Mouse (Mus musculus) CH12.LX (cell line): ENCODE measurements around the gene Vasp. TPM values are rescaled to one million over a fixed set of nuclear protein-coding genes. Genes with fewer than 3 reads are reported as not detected.

ENCODE experiments used
- DNase-seq: peaks from one replicate; pipeline ENCODE4 v3.0.0-alpha.2; 2013; ENCODE audit errors: extremely low read depth
- H3K27ac ChIP-seq: 2 replicates; pipeline ENCODE4 v1.5.1; 2012; ENCODE audit warnings: low read depth, mild to moderate bottlenecking, control low read depth, moderate library complexity; ENCODE audit not compliant: insufficient read depth
- H3K27me3 ChIP-seq: replicated peaks from 2 replicates; pipeline ENCODE3; 2012; ENCODE audit warnings: inconsistent platforms
- H3K36me3 ChIP-seq, 2 experiments: replicated peaks in 1 of 2; 2 replicates each; pipeline versions ENCODE3 to v1.6.1; 2012; ENCODE audit warnings: inconsistent platforms in 1 of 2, low read length in 1 of 2, mild to moderate bottlenecking in 1 of 2, mixed read lengths in 1 of 2, moderate library complexity in 1 of 2; ENCODE audit not compliant: control insufficient read depth in 1 of 2, insufficient read depth in 1 of 2
- H3K4me1 ChIP-seq, 2 experiments: 2 replicates each; pipeline ENCODE4 v1.6.1; 2012; ENCODE audit warnings: inconsistent platforms in 1 of 2, moderate library complexity in 1 of 2; ENCODE audit not compliant: insufficient read depth in 2 of 2, control insufficient read depth in 1 of 2
- H3K4me2 ChIP-seq: 2 replicates; pipeline ENCODE4 v1.6.1; 2012; ENCODE audit warnings: low read depth, mild to moderate bottlenecking, control low read depth; ENCODE audit not compliant: poor library complexity, insufficient read depth, severe bottlenecking
- H3K4me3 ChIP-seq, 3 experiments: fragments of 150-350 bp in 1 of 3; sonication (generic) in 1 of 3; replicated peaks in 1 of 3; 2 replicates each; pipeline versions ENCODE3 to v1.5.1; 2011 to 2012; ENCODE audit warnings: low read depth in 2 of 3, low read length in 2 of 3, mild to moderate bottlenecking in 2 of 3, moderate library complexity in 2 of 3, control low read depth in 1 of 3, improper control_type of control experiment in 1 of 3, inconsistent platforms in 1 of 3, mixed read lengths in 1 of 3; ENCODE audit not compliant: poor library complexity in 1 of 3
- H3K79me2 ChIP-seq: replicated peaks from 2 replicates; pipeline ENCODE4 v1.6.1; 2012; ENCODE audit warnings: mild to moderate bottlenecking, moderate library complexity; ENCODE audit not compliant: control insufficient read depth, poor library complexity, insufficient read depth, severe bottlenecking; ENCODE audit errors: extremely low read depth
- H3K9ac ChIP-seq: 2 replicates; pipeline ENCODE4 v1.6.1; 2012; ENCODE audit warnings: low read depth, mild to moderate bottlenecking, control low read depth, moderate library complexity; ENCODE audit not compliant: insufficient read depth
- H3K9me3 ChIP-seq: replicated peaks from 2 replicates; pipeline ENCODE3; 2012; ENCODE audit warnings: low read length, inconsistent platforms, mixed read lengths
- BHLHE40 ChIP-seq: IDR thresholded peaks from 2 replicates; pipeline ENCODE4 v1.6.1; 2011; ENCODE audit warnings: mild to moderate bottlenecking, low read depth, low read length, improper control_type of control experiment
- CHD1 ChIP-seq: IDR thresholded peaks from 2 replicates; pipeline ENCODE4 v1.6.1; 2012; ENCODE audit warnings: low read depth, low read length, improper control_type of control experiment, inconsistent platforms
- CHD2 ChIP-seq: IDR thresholded peaks from 2 replicates; pipeline ENCODE4 v1.6.1; 2011; ENCODE audit warnings: low read length, improper control_type of control experiment
- ETS1 ChIP-seq: conservative IDR thresholded peaks from 2 replicates; pipeline ENCODE4 v1.6.1; 2012; ENCODE audit warnings: low read depth, mild to moderate bottlenecking, inconsistent platforms, low read length, improper control_type of control experiment, moderate library complexity
- GABPA ChIP-seq: IDR thresholded peaks from 2 replicates; pipeline ENCODE4 v1.6.1; 2012; ENCODE audit warnings: low read depth, low read length, improper control_type of control experiment, inconsistent platforms; ENCODE audit not compliant: insufficient replicate concordance
- JUN ChIP-seq: IDR thresholded peaks from 2 replicates; pipeline ENCODE4 v1.6.1; 2011; ENCODE audit warnings: low read depth, mild to moderate bottlenecking, low read length, improper control_type of control experiment, moderate library complexity; ENCODE audit not compliant: insufficient read depth
- KAT2A ChIP-seq: IDR thresholded peaks from 2 replicates; pipeline ENCODE4 v1.6.1; 2012; ENCODE audit warnings: low read length, improper control_type of control experiment, inconsistent platforms; ENCODE audit not compliant: insufficient replicate concordance
- MAZ ChIP-seq: IDR thresholded peaks from 2 replicates; pipeline ENCODE4 v1.6.1; 2012; ENCODE audit warnings: low read depth, mild to moderate bottlenecking, inconsistent platforms, low read length, improper control_type of control experiment, moderate library complexity
- MXI1 ChIP-seq: IDR thresholded peaks from 2 replicates; pipeline ENCODE4 v1.6.1; 2011; ENCODE audit warnings: mild to moderate bottlenecking, low read depth, low read length, improper control_type of control experiment
- NRF1 ChIP-seq: IDR thresholded peaks from 2 replicates; pipeline ENCODE4 v1.6.1; 2014; ENCODE audit warnings: low read depth, mild to moderate bottlenecking, inconsistent platforms, low read length, improper control_type of control experiment, moderate library complexity
- PAX5 ChIP-seq: IDR thresholded peaks from 2 replicates; pipeline ENCODE4 v1.6.1; 2012; ENCODE audit warnings: low read length, inconsistent platforms, mixed read lengths
- POLR2AphosphoS2 ChIP-seq: IDR thresholded peaks from 2 replicates; pipeline ENCODE4 v1.6.1; 2011; ENCODE audit warnings: low read depth, low read length, improper control_type of control experiment
- RAD21 ChIP-seq: IDR thresholded peaks from 2 replicates; pipeline ENCODE4 v1.6.1; 2011; ENCODE audit warnings: low read depth, mild to moderate bottlenecking, low read length, improper control_type of control experiment, moderate library complexity
- RCOR1 ChIP-seq: conservative IDR thresholded peaks from 2 replicates; pipeline ENCODE4 v1.6.1; 2012; ENCODE audit warnings: low read depth, mild to moderate bottlenecking, inconsistent platforms, low read length, improper control_type of control experiment
- TCF12 ChIP-seq: IDR thresholded peaks from 2 replicates; pipeline ENCODE4 v1.6.1; 2014; ENCODE audit warnings: low read depth, mild to moderate bottlenecking, inconsistent platforms, low read length, improper control_type of control experiment
- UBTF ChIP-seq: IDR thresholded peaks from 2 replicates; pipeline ENCODE4 v1.6.1; 2012; ENCODE audit warnings: low read depth, mild to moderate bottlenecking, inconsistent platforms, low read length, improper control_type of control experiment, moderate library complexity
- ZC3H11A ChIP-seq: IDR thresholded peaks from 2 replicates; pipeline ENCODE4 v1.6.1; 2012; ENCODE audit warnings: low read depth, mild to moderate bottlenecking, inconsistent platforms, low read length, improper control_type of control experiment
- ZKSCAN1 ChIP-seq: IDR thresholded peaks from 2 replicates; pipeline ENCODE4 v1.6.1; 2012; ENCODE audit warnings: low read depth, inconsistent platforms, low read length, improper control_type of control experiment, borderline replicate concordance
- dilution Hi-C: fragments of 300-500 bp; cut with MboI; formaldehyde crosslinking; loops from 2 replicates; pipeline ENCODE4 v1.14.3; 2020; ENCODE audit warnings: low sequenced_read_pairs; ENCODE audit not compliant: extremely low pct_unique_long_range_greater_than_20kb, extremely low pct_ligation_motif_present
- in situ Hi-C: fragments of 300-500 bp; cut with MboI; formaldehyde crosslinking; loops from 3 replicates; pipeline ENCODE4 v1.14.3; 2019; ENCODE audit warnings: low sequenced_read_pairs, low pct_ligation_motif_present, low pct_unique_long_range_greater_than_20kb, mixed read lengths
- polyA plus RNA-seq: library from polyadenylated mRNA; unstranded; fragments of >175 nt; gene quantifications from 2 replicates; pipeline ENCODE4 v1.2.1, GENCODE M21; 2012; ENCODE audit warnings: low read depth; ENCODE audit not compliant: insufficient read length
- total RNA-seq, 2 experiments: library from RNA; depleted of rRNA; stranded (reverse); fragments of 300-350 nt in 1 of 2; fragments of >200 nt in 1 of 2; gene quantifications; 2 replicates each; pipeline ENCODE4 v1.2.3; 2012 to 2014

Gene Vasp
- total and polyA plus RNA-seq, 3 experiments: 114 to 191 (median 125) TPM

DNA sequence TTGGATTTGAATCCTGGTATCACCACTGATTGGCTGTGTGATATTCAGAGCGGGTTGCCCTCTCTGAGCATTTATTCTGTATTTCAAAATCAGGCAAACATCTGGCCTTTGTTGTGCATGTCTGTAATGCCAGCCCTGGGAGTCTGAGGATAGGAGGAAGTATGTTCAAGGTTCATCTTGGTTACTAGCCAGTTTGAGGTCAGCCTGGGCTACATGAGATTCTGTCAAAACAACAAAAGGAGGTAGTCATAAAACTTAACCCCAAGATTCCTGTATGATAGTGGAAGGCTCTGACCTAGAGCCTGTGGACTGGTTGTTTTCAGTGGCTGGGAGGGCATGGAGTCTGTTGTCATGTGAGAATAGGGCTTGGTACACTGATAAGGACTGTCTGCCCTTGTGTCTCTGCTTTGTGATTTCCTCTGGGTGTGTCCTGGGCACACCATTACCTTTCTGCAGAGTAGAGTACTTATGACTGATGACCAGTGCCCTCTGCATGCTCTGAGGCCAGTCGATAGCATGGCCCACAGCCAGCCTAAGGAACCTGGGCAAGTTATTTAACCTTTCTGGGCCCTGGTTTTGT is 36.4 kb downstream of the Vasp start:
- Histone ChIP-seq H3K27me3 (no peaks in the 10 kb centered on the region), H3K9ac (no peak overlapping the region), H3K36me3 (peaks cover 0 to 54% of the 10 kb centered on the region in 2 experiments), H3K4me2 (no peak overlapping the region), H3K4me3 (no peak overlapping the region), H3K4me1 (peaks cover 0 to 31% of the 10 kb centered on the region in 2 experiments; a peak in 2 of 4 replicates), H3K79me2 (peaks cover 3% of the 10 kb centered on the region), H3K9me3 (no peaks in the 10 kb centered on the region), H3K27ac (no peak overlapping the region; the same call in 1 of the 2 replicates)
- dilution Hi-C loops (no loop called here), in situ Hi-C loops (no loop called here)
- no peak for TF ChIP-seq POLR2AphosphoS2
- TF ChIP-seq RCOR1: no peak
- TF ChIP-seq PAX5: no peak
- TF ChIP-seq MAZ: no peak
- no peak for TF ChIP-seq ZC3H11A
- TF ChIP-seq ETS1: no peak
- TF ChIP-seq KAT2A: no peak
- TF ChIP-seq CHD2: no peak
- TF ChIP-seq TCF12: no peak
- TF ChIP-seq ZKSCAN1: no peak
- no peak for DNase-seq

DNA sequence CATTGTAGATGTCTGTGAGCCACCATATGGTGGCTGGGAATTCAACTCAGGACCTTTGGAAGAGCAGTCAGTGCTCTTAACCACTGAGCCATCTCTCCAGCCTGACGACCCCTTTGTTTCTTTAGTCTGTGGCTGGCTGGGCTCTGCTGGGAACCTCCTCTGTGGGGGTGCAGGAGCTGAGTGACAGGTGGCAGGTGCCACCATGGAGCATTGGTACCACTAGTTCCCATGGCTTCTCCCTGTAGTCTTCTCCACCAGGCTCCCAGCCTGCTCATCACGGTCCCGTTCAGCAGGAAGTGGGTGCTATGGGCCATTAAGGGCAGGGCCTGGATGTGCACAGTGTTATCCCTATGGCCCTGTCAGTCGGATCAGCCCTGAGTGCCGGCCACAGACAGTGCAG is 37.0 kb downstream of the Vasp start:
- Histone ChIP-seq H3K27me3 (no peaks in the 10 kb centered on the region), H3K4me3 (no peak overlapping the region), H3K4me2 (no peak overlapping the region), H3K9me3 (no peaks in the 10 kb centered on the region), H3K79me2 (peaks cover 8% of the 10 kb centered on the region), H3K36me3 (peaks cover 0 to 51% of the 10 kb centered on the region in 2 experiments), H3K27ac (no peak overlapping the region; the same call in 1 of the 2 replicates), H3K9ac (no peak overlapping the region), H3K4me1 (peaks cover 0 to 32% of the 10 kb centered on the region in 2 experiments; a peak in 2 of 4 replicates)
- no peak for DNase-seq
- dilution Hi-C loops: no loop called here
- in situ Hi-C loops: loop anchor here (5.0 kb wide), 2 partner anchors 38 to 42 kb away; partner anchors contain the start of gene Vasp
- TF ChIP-seq POLR2AphosphoS2 (no peak), MXI1 (no peak)

DNA sequence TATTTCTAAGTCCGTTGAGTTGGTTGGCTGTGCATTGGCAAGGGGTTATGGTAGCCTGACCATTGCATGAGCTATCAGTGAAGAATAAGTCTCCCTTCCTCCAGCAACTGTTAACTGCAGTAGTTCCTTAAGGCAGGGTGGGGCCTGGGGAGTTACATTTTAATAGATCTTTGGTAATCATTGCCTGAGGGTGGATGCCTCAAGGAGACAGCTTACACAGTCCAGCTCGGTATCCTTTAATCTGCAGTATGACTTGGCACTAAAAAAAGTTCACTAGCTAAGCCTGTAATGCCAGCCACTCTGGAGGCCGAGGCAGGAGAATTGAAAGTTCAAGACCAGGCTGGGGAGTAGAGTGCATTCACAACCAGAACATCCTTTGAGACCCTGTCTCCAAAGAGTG is 39.8 kb downstream of the Vasp start:
- peaks cover 0 to 51% of the 10 kb centered on the region in 2 experiments for H3K36me3 ChIP-seq
- H3K4me1 ChIP-seq: peaks cover 0 to 21% of the 10 kb centered on the region in 2 experiments; a peak in 2 of 4 replicates
- DNase-seq: no peak
- no peaks in the 10 kb centered on the region for H3K27me3 ChIP-seq
- peaks cover 15% of the 10 kb centered on the region for H3K79me2 ChIP-seq
- H3K9me3 ChIP-seq: no peaks in the 10 kb centered on the region
- dilution Hi-C loops (no loop called here), in situ Hi-C loops (loop anchor here (5.0 kb wide), 2 partner anchors 40 kb away; partner anchors contain the start of gene Vasp)
- H3K4me3 ChIP-seq: no peak overlapping the region
- no peak overlapping the region for H3K27ac ChIP-seq
- TF ChIP-seq CHD1: no peak
- TF ChIP-seq UBTF: no peak
- no peak for TF ChIP-seq GABPA
- TF ChIP-seq MXI1: no peak
- TF ChIP-seq NRF1: no peak
- TF ChIP-seq BHLHE40: no peak
- TF ChIP-seq JUN: no peak
- TF ChIP-seq RAD21: no peak
- TF ChIP-seq, all 38 proteins: peak for 0
- no peak overlapping the region for H3K4me2 ChIP-seq
- no peak overlapping the region for H3K9ac ChIP-seq
